Comparison of ENCODE assay signal across 28 mouse cellular contexts in genomic region chr6:8668013-8668811, GRCm38 (mm10).
DNase-seq lines count a peak whose midpoint lies in the region; ATAC-seq and TF ChIP-seq lines count a peak whose summit lies in the region.
"Had no signal": no experiment of that assay in that cellular context is flagged by ENCODE, and none has a peak within 500 bp of the region (broad histone marks: within the 10 kb centered on the region; RNA-seq: fewer than 3 reads in every experiment).

No protein-coding gene starts in this region.

- 0 out of 2 replicates have a peak, but pooled peaks cover 3% of the 10 kb centered on the region for H3K36me3 ChIP-seq in hindbrain, embryonic 13.5 days
- H3K36me3 ChIP-seq in hindbrain, postnatal 0 days (ENCODE audit: insufficient read depth, low read length) = no peaks in the 10 kb centered on the region
- H3K36me3 ChIP-seq in neural tube, embryonic 13.5 days = no peaks in the 10 kb centered on the region
- H3K36me3 ChIP-seq in hindbrain, embryonic 16.5 days (ENCODE audit: control insufficient read depth, insufficient read depth, low read length) = no peaks in the 10 kb centered on the region
- H3K36me3 ChIP-seq in liver, embryonic 11.5 days (ENCODE audit: control insufficient read depth, insufficient read depth, low read length) = no peaks in the 10 kb centered on the region
- H3K36me3 ChIP-seq: embryonic facial prominence, embryonic 10.5 days; embryonic facial prominence, embryonic 13.5 days; forebrain, embryonic 12.5 days; heart, embryonic 15.5 days had no signal

- no peak for TF ChIP-seq CTCF in hindbrain, postnatal 0 days (IDR thresholded peaks at IDR 0.05; ENCODE audit: low read depth)

- 49% methylated on average over 6 of the region's 6 CpGs for WGBS in hindbrain, embryonic 13.5 days
- WGBS in hindbrain, postnatal 0 days = 60% methylated on average over 6 of the region's 6 CpGs
- WGBS in neural tube, embryonic 13.5 days = 41% methylated on average over 6 of the region's 6 CpGs
- WGBS in hindbrain, embryonic 16.5 days = 49% methylated on average over 6 of the region's 6 CpGs
- WGBS in liver, embryonic 11.5 days = 77% methylated on average over 6 of the region's 6 CpGs

- H3K9ac ChIP-seq in hindbrain, embryonic 13.5 days = no peak overlapping the region
- H3K9ac ChIP-seq in hindbrain, postnatal 0 days (replicated peaks; ENCODE audit: low read length) = no peak overlapping the region
- H3K9ac ChIP-seq in neural tube, embryonic 13.5 days = no peak overlapping the region
- H3K9ac ChIP-seq in hindbrain, embryonic 16.5 days (ENCODE audit: low read depth, low read length) = no peak overlapping the region
- no peak overlapping the region for H3K9ac ChIP-seq in liver, embryonic 11.5 days (ENCODE audit: low read depth, low read length)
- H3K9ac ChIP-seq: embryonic facial prominence, embryonic 13.5 days; forebrain, embryonic 12.5 days; heart, embryonic 12.5 days; heart, embryonic 15.5 days; hindbrain, embryonic 15.5 days had no signal

- H3K4me2 ChIP-seq in hindbrain, embryonic 13.5 days = no peak overlapping the region
- H3K4me2 ChIP-seq in hindbrain, postnatal 0 days (ENCODE audit: low read depth, low read length) = no peak overlapping the region
- H3K4me2 ChIP-seq in neural tube, embryonic 13.5 days = no peak overlapping the region
- no peak overlapping the region for H3K4me2 ChIP-seq in hindbrain, embryonic 16.5 days (ENCODE audit: low read length)
- no peak overlapping the region for H3K4me2 ChIP-seq in liver, embryonic 11.5 days
- H3K4me2 ChIP-seq: embryonic facial prominence, embryonic 13.5 days; forebrain, embryonic 12.5 days; heart, embryonic 12.5 days; heart, embryonic 15.5 days; hindbrain, embryonic 15.5 days had no signal

- peak; percentile 79 for ATAC-seq in hindbrain, embryonic 13.5 days (ENCODE audit: low FRiP score)
- no peak for ATAC-seq in hindbrain, postnatal 0 days
- ATAC-seq in neural tube, embryonic 13.5 days (ENCODE audit: low read depth) = peak; percentile 75; the same call in 1 of the 2 replicates
- ATAC-seq in hindbrain, embryonic 16.5 days = peak; percentile 40; the same call in 1 of the 2 replicates
- ATAC-seq in liver, embryonic 11.5 days (replicated peaks; ENCODE audit: low FRiP score) = no peak
- ATAC-seq: CD4-positive, CD25-positive, alpha-beta regulatory T cell, adult 4 months; forebrain, embryonic 16.5 days; inflammation-experienced regulatory T-cells, adult 6 months; intestine, embryonic 16.5 days had no signal

- H3K27ac ChIP-seq in hindbrain, embryonic 13.5 days = peak overlapping the region; percentile 30; the same call in 1 of the 2 replicates
- no peak overlapping the region for H3K27ac ChIP-seq in hindbrain, postnatal 0 days
- H3K27ac ChIP-seq in neural tube, embryonic 13.5 days (replicated peaks) = no peak overlapping the region
- no peak overlapping the region for H3K27ac ChIP-seq in hindbrain, embryonic 16.5 days (ENCODE audit: low read depth, low read length)
- H3K27ac ChIP-seq in liver, embryonic 11.5 days (ENCODE audit: low read depth, low read length) = no peak overlapping the region
- H3K27ac ChIP-seq: embryonic facial prominence, embryonic 10.5 days; embryonic facial prominence, embryonic 13.5 days; forebrain, embryonic 12.5 days; heart, embryonic 15.5 days; hindbrain, embryonic 15.5 days had no signal

- no peak for DNase-seq in hindbrain, postnatal 0 days (ENCODE audit: low spot score)
- DNase-seq in neural tube, embryonic 10.5 days (ENCODE audit: extremely low spot score, low spot score) = no peak
- DNase-seq in liver, embryonic 11.5 days (ENCODE audit: low spot score) = no peak
- DNase-seq: adrenal gland, adult 2 months; adrenal gland, postnatal 14 days; cerebellum, adult 11-12 months; cerebellum, adult 8-10 months; cerebellum, postnatal 10 days; cerebellum, postnatal 36 days; embryo, embryonic 11 days; gastrocnemius, postnatal 10 days; gastrocnemius, postnatal 36 days; heart, postnatal 10 days; heart, postnatal 36 days had no signal

- H3K4me3 ChIP-seq in hindbrain, embryonic 13.5 days = no peak overlapping the region
- no peak overlapping the region for H3K4me3 ChIP-seq in hindbrain, postnatal 0 days (ENCODE audit: low read length)
- no peak overlapping the region for H3K4me3 ChIP-seq in neural tube, embryonic 13.5 days
- no peak overlapping the region for H3K4me3 ChIP-seq in hindbrain, embryonic 16.5 days (ENCODE audit: low read length)
- H3K4me3 ChIP-seq in liver, embryonic 11.5 days (ENCODE audit: low read depth, low read length) = no peak overlapping the region
- H3K4me3 ChIP-seq: embryonic facial prominence, embryonic 10.5 days; embryonic facial prominence, embryonic 13.5 days; erythroblast, embryonic 14.5 days; forebrain, embryonic 12.5 days; heart, embryonic 12.5 days; heart, embryonic 15.5 days; hindbrain, embryonic 15.5 days had no signal

- H3K4me1 ChIP-seq in hindbrain, embryonic 13.5 days (replicated peaks) = peaks cover 5% of the 10 kb centered on the region
- no peaks in the 10 kb centered on the region for H3K4me1 ChIP-seq in hindbrain, postnatal 0 days (ENCODE audit: insufficient read depth, low read length)
- peaks cover 21% of the 10 kb centered on the region; the same call in 1 of the 2 replicates for H3K4me1 ChIP-seq in neural tube, embryonic 13.5 days (replicated peaks)
- H3K4me1 ChIP-seq in hindbrain, embryonic 16.5 days (ENCODE audit: control insufficient read depth, insufficient read depth, low read depth, low read length) = no peaks in the 10 kb centered on the region; the same call in 1 of the 2 replicates
- no peaks in the 10 kb centered on the region for H3K4me1 ChIP-seq in liver, embryonic 11.5 days (replicated peaks; ENCODE audit: control insufficient read depth, insufficient read depth, low read length)
- H3K4me1 ChIP-seq: heart, embryonic 12.5 days; heart, embryonic 15.5 days; hindbrain, embryonic 15.5 days had no signal

- H3K9me3 ChIP-seq in hindbrain, embryonic 13.5 days = no peaks in the 10 kb centered on the region
- no peaks in the 10 kb centered on the region for H3K9me3 ChIP-seq in hindbrain, postnatal 0 days (ENCODE audit: low read length)
- no peaks in the 10 kb centered on the region for H3K9me3 ChIP-seq in neural tube, embryonic 13.5 days
- no peaks in the 10 kb centered on the region for H3K9me3 ChIP-seq in hindbrain, embryonic 16.5 days (ENCODE audit: control insufficient read depth, low read length)
- H3K9me3 ChIP-seq in liver, embryonic 11.5 days (ENCODE audit: control insufficient read depth, low read length) = no peaks in the 10 kb centered on the region
- H3K9me3 ChIP-seq: embryonic facial prominence, embryonic 10.5 days; embryonic facial prominence, embryonic 13.5 days; forebrain, embryonic 12.5 days; heart, embryonic 12.5 days; heart, embryonic 15.5 days; hindbrain, embryonic 15.5 days had no signal

- no peaks in the 10 kb centered on the region for H3K27me3 ChIP-seq in hindbrain, embryonic 13.5 days
- no peaks in the 10 kb centered on the region for H3K27me3 ChIP-seq in hindbrain, postnatal 0 days (ENCODE audit: insufficient read depth, low read length)
- no peaks in the 10 kb centered on the region for H3K27me3 ChIP-seq in neural tube, embryonic 13.5 days
- no peaks in the 10 kb centered on the region for H3K27me3 ChIP-seq in hindbrain, embryonic 16.5 days (replicated peaks; ENCODE audit: control insufficient read depth, insufficient read depth, low read length)
- H3K27me3 ChIP-seq in liver, embryonic 11.5 days (replicated peaks; ENCODE audit: control insufficient read depth, insufficient read depth, low read length) = no peaks in the 10 kb centered on the region
- H3K27me3 ChIP-seq: embryonic facial prominence, embryonic 13.5 days; forebrain, embryonic 12.5 days; heart, embryonic 12.5 days; heart, embryonic 15.5 days; hindbrain, embryonic 15.5 days had no signal

Comparison
In these comparisons a context has a peak if more than half of its experiments do, and no peak if none do; other contexts are left out.
1. ATAC-seq: peak in hindbrain, embryonic 13.5 days (single experiment), neural tube, embryonic 13.5 days (single experiment) and hindbrain, embryonic 16.5 days (single experiment); none in hindbrain, postnatal 0 days (single experiment) and liver, embryonic 11.5 days (single experiment).